Mouse (Mus musculus) kidney, adult 18-20 months (tissue): ENCODE data around the gene Cdhr2.

ENCODE experiments used
- DNase-seq: peaks from one replicate; pipeline ENCODE4 v3.0.0; 2021

Gene Cdhr2

DNA sequence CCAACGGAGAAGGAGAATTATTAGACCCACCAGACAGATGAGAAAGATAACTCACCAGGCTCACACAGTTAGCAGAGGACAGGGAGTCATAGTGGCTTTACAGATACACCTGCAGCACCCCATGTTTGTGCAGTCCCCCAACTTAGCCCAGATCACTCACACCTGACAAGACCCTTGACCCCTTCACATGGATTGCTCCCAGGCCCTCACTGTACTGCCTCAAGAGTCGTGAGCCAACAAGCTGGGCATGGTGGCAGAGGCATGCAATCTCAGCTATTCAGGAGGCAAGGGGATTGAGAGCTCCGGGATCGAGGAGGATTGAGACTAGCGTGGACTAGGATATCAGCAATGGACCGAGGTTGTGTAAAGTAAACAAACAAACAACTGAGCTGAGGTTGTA lies 52.5 kb downstream of the Cdhr2 start:
- no peak for DNase-seq

DNA sequence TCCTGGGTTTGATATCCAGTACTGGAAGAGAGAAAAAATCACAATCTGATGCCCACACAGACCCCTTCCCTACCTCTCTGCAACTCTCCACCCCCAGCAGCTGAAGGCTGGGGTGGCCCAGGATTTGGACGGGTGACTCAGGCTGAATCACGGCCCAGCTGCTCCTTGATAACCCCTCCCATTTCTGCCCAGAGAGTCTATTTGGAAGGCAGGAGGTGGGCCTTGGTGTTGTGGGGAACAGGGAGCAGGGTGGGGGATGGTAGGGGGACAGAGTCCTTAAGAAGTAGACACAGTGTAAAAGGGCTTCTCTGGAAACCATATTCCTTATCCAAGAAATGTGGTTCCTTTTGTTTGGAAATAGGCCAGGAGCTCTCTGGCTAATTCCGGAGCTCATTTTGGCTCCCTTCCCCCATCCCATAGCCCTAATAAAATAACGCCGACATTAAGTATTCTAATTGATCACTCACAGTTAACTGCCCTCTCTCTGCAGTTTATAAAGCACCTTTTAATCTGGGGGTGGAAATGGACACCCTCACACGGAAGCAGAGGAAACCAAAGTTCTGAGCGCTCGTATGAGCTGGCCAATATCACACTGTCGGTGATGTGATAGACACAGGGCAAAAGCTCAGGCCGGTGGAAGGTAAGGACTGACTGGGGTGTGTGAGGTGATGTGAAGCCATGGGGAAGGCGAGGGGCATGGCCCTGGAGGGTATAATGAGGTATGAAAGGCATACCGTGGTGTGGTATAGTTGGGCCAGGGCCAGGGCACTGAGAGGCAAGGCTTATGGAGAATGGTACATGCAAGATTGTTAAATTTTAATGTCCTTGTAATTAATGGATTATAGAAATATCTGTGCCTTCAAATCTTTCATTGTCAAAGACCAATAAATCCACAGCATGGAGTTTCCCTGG lies 53.2 kb downstream of the Cdhr2 start:
- no peak for DNase-seq

DNA sequence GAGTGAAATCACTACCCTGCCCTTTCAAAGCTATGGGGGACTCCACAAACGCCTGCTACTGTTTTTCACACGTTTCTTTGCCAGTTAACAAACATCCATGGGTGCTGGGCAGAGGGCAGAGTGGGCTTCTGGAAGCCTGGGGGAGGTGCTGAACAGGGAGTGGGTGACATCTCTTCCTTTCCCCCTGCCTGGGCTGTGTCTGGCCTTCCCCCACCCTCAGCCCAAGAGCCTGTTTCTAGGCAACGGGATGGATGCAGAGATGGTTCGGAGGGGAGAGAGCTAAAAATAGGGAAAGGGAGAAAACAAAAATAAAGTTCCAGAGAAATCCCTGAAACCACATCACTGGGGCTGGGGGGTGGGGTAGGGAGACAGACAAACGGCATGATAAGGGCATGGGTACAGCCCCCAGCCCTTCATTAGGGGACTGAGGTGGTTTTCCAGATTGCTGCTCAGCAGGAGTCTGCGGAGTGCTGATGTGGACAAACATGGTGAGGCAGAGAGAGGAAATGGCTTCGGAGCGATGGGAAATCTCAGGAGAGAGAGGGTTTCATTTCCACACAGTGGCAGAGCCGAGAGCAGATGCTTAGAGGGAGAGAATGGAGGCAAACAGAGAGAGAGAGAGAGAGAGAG lies 54.1 kb downstream of the Cdhr2 start:
- DNase-seq: no peak

GRCm38 (mm10) chr13:54756156-54756712 lies 55.0 kb downstream of the Cdhr2 start:
- no peak for DNase-seq

- no peak for DNase-seq
Measured at GRCm38 (mm10) chr13:54757093-54757830, 56.0 kb downstream of the Cdhr2 start.

DNA sequence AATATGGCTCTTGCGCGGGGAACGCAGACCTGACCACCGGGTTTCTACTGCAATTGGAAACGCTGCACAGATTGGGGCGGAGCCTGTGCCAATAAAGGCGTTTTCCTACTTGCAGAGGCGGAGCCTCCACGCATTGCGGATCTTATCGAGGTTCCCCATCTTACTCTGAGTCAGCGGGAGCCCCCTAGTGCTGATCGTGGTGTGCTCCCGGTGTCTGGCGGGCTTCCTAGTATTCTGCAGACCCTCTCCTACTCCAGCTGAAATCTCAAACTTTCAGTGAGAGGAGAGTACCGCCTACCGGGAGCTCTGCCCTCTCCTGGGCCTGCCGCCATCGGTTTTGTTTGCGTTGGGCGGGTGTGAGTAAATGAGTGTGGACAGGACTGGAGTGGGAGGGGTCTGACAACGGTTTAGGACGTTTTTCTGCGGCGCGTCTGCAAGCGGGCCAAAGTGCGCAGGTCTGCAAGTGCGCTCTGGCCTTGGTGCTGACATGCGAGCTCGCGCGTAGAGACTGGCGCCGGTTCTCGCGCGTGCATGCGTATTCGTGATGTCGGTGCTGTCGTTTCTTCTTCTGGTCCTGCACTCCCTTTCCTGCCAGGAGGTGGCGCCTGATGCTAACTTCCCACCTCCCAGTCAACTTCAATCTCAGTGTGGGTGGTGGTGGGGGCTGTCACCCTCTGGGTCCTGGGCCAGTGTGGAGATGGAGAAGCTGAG lies 56.9 kb downstream of the Cdhr2 start:
- peak; percentile 58 for DNase-seq

GRCm38 (mm10) chr13:54758756-54759470 lies 57.7 kb downstream of the Cdhr2 start:
- no peak for DNase-seq

DNA sequence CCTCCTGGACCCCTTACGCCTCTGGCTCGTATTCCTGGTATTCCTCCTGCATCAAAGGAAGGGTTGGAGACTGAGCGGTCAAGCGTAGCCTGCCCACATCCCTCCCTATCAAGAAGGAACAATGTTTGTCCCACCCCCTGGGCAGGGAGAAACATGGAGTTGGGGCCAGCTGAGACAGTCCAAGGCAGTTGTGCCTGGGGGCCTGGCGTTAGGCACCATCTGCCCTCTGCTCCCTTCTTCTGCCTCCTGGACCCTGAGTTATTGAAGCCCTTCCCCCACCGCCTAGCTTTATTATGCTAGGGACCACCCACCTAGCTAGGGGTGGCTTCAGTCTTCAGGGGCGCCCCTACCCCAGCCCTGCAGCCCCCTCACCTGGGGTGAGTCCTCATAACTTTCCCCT lies 58.2 kb downstream of the Cdhr2 start:
- DNase-seq: no peak

- DNase-seq: no peak
Measured at GRCm38 (mm10) chr13:54760164-54760795, 59.0 kb downstream of the Cdhr2 start.

DNA sequence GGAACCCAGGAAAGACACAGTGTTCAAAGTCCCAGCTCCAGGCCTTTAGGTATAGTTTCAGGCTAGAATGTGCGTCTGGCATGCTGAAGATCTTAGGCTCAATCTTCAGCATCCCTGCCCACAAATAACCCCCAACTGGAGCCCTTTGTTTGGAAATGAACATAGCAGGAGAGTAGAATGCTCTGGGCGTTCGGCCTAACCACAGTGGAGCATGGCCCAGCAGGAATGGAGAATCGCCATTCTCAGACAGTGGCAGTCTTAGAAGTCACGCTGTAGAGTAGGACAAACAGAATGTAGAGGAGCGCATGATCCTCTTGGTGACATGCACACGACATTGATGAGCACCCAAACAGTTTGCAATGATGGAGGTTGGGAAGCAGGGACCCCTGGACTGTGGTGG lies 59.6 kb downstream of the Cdhr2 start:
- DNase-seq: no peak

DNA sequence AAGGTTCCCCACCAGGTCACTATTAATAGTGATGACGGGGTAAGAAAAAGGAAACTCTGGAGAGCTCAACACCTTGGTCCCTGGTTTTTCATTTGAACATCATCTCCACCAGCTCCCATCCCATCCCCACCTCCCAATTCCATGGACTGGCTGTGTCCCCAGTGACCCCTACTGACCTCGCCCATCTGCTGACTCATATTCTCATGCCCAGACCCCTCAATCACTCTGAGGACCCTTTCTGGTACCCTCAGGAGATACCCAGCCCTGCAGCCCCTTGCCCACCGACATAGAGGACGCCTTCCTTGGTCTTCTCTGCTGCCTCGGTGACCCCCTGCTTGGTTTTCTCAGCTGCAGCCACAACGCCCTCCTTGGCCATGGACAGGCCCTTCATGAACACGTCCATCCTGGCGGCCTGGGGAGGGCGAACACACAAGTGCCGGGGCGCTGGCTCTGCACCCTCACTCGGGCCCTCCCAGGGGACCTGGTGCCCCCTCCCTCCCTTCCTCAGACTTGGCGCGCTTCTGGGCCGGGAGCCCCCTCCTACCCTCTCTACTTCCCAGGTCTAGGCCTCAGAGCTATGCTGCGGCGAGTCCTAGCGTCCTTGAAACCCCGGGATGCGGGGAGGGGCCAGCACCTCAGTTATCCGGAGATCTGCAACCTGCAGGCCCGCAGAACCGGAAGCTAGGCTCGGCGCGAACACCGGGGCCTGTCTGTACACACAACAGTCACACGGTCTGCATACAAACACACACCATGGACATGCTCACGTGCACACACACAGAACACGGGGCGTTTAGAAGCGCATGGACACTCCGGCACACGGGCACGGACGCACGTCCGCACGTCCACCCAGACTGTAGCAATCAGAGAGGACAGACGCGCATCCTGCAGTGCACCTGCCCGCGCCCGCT lies 64.3 kb downstream of the Cdhr2 start:
- no peak for DNase-seq

DNA sequence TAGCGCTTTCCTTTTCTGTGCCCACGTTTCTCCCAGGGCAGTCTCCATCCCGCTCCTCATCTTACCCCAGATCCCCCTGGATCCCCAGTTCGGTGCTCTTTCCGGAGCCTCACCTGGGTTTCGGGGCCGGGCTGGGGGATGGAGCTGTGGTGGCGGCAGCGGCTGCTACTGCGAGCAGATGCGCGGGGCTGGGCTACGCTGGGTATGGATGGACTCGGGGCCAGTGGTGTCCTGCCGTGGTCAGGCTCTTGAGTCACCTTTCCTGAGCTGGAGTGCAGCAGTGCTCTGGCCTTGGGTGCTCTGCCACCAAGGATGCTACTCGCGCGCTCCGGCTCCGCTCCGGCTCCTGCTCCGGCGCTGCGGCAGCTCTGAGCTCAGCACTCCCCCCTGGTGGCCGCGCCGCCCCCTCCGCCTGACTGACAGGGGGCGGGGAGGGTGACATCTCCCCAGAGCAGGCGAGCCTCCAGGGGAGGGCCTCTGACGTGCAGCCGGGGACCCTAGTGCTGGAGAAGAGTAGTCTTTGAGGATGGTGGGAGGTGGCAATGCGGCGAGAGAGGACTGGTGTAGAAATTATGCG lies 65.0 kb downstream of the Cdhr2 start, which contains the start of gene Sncb:
Gene Sncb, minus strand, starts transcription at position 404 of the 577 bp plus-strand sequence.
- peak; percentile 28 for DNase-seq

DNA sequence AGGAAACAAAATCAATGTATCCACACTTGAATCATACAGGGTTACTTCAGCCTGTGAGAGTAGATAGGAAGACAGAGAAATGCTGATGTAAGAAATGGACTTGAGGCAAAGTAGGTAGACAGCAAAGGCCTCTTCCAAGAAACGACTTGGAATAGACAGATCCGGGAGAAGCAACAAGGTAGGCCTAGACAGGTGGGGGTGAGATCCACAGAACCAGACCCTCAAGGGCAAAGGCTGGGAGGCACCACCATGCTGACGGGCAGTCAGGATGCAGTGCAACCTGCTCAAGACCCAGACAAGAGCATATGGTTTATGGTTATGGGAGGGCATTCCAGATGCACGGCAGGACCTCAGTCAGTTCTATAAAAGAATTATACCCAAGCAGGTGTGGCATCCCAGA lies 65.8 kb downstream of the Cdhr2 start:
- no peak for DNase-seq

- no peak for DNase-seq
Measured at GRCm38 (mm10) chr13:54780592-54780991, 79.3 kb downstream of the Cdhr2 start.

DNA sequence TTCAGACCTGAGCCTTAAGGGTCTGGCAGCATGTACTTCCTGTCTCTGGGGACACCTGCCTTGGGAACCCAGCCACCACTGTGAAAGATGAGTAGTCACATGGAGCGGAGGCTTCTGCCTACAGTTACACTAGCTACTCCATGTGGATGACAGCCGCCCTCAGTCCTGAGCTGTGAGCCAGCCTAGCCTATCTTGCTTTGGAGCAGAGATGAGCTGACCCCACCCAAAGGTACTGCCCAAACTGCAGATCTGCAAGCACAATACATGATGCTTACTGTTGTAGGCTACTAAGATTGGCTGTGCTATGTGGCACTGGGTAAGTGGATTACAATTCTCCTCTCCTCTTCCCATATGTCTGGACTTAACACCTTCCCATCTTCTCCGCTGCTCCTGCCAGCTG lies 79.8 kb downstream of the Cdhr2 start:
- DNase-seq: no peak

DNA sequence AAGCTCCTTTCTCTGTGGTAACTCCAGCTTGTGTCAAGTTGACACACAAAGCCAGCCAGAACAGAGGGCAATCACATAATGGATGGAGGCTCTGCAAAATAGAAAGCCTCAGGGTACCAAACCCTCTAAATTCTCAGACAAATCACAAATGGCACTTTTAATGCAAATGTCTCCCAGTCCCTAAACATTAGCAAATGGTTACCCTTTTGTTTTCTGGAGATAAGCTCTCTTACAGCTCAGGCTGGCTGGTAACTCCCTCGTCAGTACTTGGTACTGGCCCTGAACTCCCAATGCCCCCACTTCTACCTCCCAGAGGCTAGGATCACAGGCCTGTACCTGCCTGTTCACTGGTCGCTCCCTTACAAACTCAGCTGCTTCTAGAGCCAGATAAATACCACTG lies 82.0 kb downstream of the Cdhr2 start:
- DNase-seq: no peak

- no peak for DNase-seq
Measured at GRCm38 (mm10) chr13:54783698-54784097, 82.4 kb downstream of the Cdhr2 start, which contains the start of gene Eif4e1b. Eif4e1b (plus strand) TSS chr13:54783998.
